Mouse (Mus musculus) forebrain, embryonic 16.5 days (tissue): ENCODE results near the gene Spats1. TPM values are rescaled to one million over a fixed set of nuclear protein-coding genes. Genes with fewer than 3 reads are reported as not detected.

Experiments used
- ATAC-seq: fragments of 200-750 bp; cut with Nextera tagmentation; 2 replicates; pipeline ENCODE4 v1.8.0; 2017; ENCODE audit warnings: mild to moderate bottlenecking, moderate library complexity
- H3K27ac ChIP-seq: fragments of 300-500 bp; sonication (generic); 2 replicates; pipeline ENCODE4 v1.5.1; 2014; ENCODE audit warnings: low read length, control low read depth
- H3K27me3 ChIP-seq: fragments of 300-500 bp; sonication (generic); replicated peaks from 2 replicates; pipeline ENCODE4 v1.6.1; 2014; ENCODE audit warnings: low read length; ENCODE audit not compliant: control insufficient read depth, insufficient read depth
- H3K36me3 ChIP-seq: fragments of 300-500 bp; sonication (generic); 2 replicates; pipeline ENCODE4 v1.6.1; 2014; ENCODE audit not compliant: control insufficient read depth, insufficient read depth
- H3K4me1 ChIP-seq: fragments of 300-500 bp; sonication (generic); replicated peaks from 2 replicates; pipeline ENCODE4 v1.6.1; 2014; ENCODE audit warnings: low read length; ENCODE audit not compliant: control insufficient read depth, insufficient read depth
- H3K4me2 ChIP-seq: fragments of 300-500 bp; sonication (generic); 2 replicates; pipeline ENCODE4 v1.6.1; 2014; ENCODE audit warnings: mild to moderate bottlenecking, low read length, control low read depth
- H3K4me3 ChIP-seq: fragments of 300-500 bp; sonication (generic); replicated peaks from 2 replicates; pipeline ENCODE4 v1.5.1; 2014; ENCODE audit warnings: mild to moderate bottlenecking, low read length, control low read depth
- H3K9ac ChIP-seq: fragments of 300-500 bp; sonication (generic); replicated peaks from 2 replicates; pipeline ENCODE4 v1.6.1; 2014; ENCODE audit warnings: low read depth, low read length, control low read depth
- H3K9me3 ChIP-seq: fragments of 300-500 bp; sonication (generic); 2 replicates; pipeline ENCODE4 v1.6.1; 2016; ENCODE audit warnings: low read length; ENCODE audit not compliant: control insufficient read depth
- WGBS: fragments of 180-500 bp; shearing (Covaris S2); extraction: QIAGEN DNeasy Blood & Tissue Kit; methylation state at CpG from one replicate; pipeline ENCODE4 v1.1.7; 2014; 5-methylcytosine and 5-hydroxymethylcytosine counted together
- polyA plus RNA-seq: library from polyadenylated mRNA; unstranded; fragments of >200 nt; fragmentation: Nextera tagmentation; extraction: Ambion mirVana; gene quantifications from 2 replicates; pipeline ENCODE4 v1.2.1, GENCODE M21; 2015

Spats1 gene
- polyA plus RNA-seq, 1 experiment from 2014 or later, result 1.1 TPM

DNA sequence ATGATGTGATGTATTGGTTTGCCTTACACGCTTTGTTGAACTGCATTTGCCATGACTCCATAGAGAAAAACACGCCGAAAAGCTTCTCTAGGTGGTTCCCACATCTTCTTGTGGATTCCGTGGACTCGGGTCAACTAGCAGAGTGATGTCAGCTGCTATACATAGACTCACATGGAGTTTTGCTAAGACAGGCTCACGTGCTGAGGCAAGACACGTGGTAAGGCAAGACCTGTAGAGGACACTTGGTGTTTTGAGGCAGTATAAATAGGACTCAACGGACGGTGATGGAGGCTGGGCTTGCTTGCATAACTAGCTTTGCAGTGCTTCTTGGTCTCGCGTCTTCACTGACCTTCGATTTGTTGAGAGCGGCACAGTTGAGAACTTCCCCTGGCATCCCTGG lies 23.2 kb upstream of the Spats1 start:
- Histone ChIP-seq H3K9me3 (no peaks in the 10 kb centered on the region), H3K27me3 (no peaks in the 10 kb centered on the region), H3K4me2 (no peak overlapping the region), H3K4me3 (no peak overlapping the region), H3K9ac (no peak overlapping the region), H3K27ac (no peak overlapping the region), H3K36me3 (no peaks in the 10 kb centered on the region), H3K4me1 (0 out of 2 replicates have a peak, but pooled peaks cover 2% of the 10 kb centered on the region)
- 83% methylated on average over 13 of the region's 13 CpGs for WGBS
- ATAC-seq, result no peak

DNA sequence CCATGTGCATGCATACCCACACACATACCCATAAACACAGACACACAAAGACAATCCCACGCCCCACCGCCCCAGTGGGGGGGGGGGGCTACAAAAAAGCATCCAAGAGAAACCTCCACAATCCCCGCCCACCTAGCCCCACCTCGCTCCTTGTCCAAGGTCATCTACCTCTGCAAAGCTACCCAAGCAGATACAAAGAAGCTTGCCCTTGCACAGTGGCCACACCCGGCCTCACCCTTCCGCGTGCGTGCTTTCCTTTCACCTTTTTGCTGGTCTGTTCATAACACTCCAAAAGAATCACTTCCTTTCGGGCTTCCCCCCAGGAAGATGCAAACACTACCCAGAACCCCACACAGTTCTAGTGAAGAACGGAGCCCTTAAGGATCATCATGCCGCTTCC lies 20.2 kb upstream of the Spats1 start:
- WGBS, result 85% methylated on average over 11 of the region's 11 CpGs
- Histone ChIP-seq H3K27me3 (no peaks in the 10 kb centered on the region), H3K4me3 (no peak overlapping the region), H3K4me1 (0 out of 2 replicates have a peak, but pooled peaks cover 2% of the 10 kb centered on the region), H3K4me2 (no peak overlapping the region), H3K36me3 (no peaks in the 10 kb centered on the region), H3K9ac (no peak overlapping the region), H3K9me3 (no peaks in the 10 kb centered on the region), H3K27ac (no peak overlapping the region)
- no peak for ATAC-seq

- Histone ChIP-seq H3K27me3 (no peaks in the 10 kb centered on the region), H3K9ac (no peak overlapping the region), H3K4me1 (0 out of 2 replicates have a peak, but pooled peaks cover 2% of the 10 kb centered on the region), H3K4me2 (no peak overlapping the region), H3K36me3 (no peaks in the 10 kb centered on the region), H3K27ac (no peak overlapping the region), H3K9me3 (no peaks in the 10 kb centered on the region), H3K4me3 (no peak overlapping the region)
- ATAC-seq, result peak; percentile 58; the same call in 1 of the 2 replicates
- WGBS, result 70% methylated on average over 13 of the region's 13 CpGs
These were observed 15.4 kb upstream of the Spats1 start for GRCm38 (mm10) chr17:45490532-45491154.

DNA sequence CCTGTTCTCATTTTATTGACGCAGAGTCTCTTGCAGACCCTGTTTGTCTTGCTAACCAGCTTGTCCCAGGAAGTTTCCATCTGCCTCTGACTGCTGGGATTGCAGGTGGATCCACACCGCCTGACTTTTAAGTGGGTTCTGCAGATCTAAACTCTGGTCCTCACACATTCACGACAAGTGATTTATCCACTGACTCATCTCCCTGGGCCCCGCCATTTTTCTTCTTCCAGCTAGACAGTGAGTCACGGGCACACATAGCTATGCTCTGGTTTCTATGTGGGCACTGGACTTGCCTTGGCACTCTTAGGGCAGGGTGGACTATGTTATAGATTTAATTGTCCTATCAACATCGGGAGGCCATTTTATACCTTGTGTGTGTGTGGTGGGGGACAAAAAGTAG lies 14.5 kb upstream of the Spats1 start:
- H3K27me3 ChIP-seq, result no peaks in the 10 kb centered on the region
- H3K4me3 ChIP-seq, result no peak overlapping the region
- ATAC-seq, result no peak
- H3K9me3 ChIP-seq, result 0 out of 2 replicates have a peak, but pooled peaks cover 2% of the 10 kb centered on the region
- H3K9ac ChIP-seq, result no peak overlapping the region
- 0 out of 2 replicates have a peak, but pooled peaks cover 2% of the 10 kb centered on the region for H3K4me1 ChIP-seq
- H3K36me3 ChIP-seq, result no peaks in the 10 kb centered on the region
- 79% methylated on average over 6 of the region's 6 CpGs for WGBS
- no peak overlapping the region for H3K27ac ChIP-seq
- no peak overlapping the region for H3K4me2 ChIP-seq

- no peaks in the 10 kb centered on the region for H3K27me3 ChIP-seq
- no peak overlapping the region for H3K27ac ChIP-seq
- H3K9me3 ChIP-seq, result 0 out of 2 replicates have a peak, but pooled peaks cover 2% of the 10 kb centered on the region
- H3K4me3 ChIP-seq, result no peak overlapping the region
- no peak overlapping the region for H3K4me2 ChIP-seq
- 87% methylated on average over 23 of the region's 23 CpGs for WGBS
- ATAC-seq, result no peak
- no peaks in the 10 kb centered on the region for H3K36me3 ChIP-seq
- no peaks in the 10 kb centered on the region for H3K4me1 ChIP-seq
- H3K9ac ChIP-seq, result no peak overlapping the region
These were observed 13.4 kb upstream of the Spats1 start for GRCm38 (mm10) chr17:45488321-45489254.

- H3K9ac ChIP-seq, result no peak overlapping the region
- no peak overlapping the region for H3K4me3 ChIP-seq
- no peak overlapping the region for H3K27ac ChIP-seq
- H3K27me3 ChIP-seq, result no peaks in the 10 kb centered on the region
- H3K4me1 ChIP-seq, result no peaks in the 10 kb centered on the region
- H3K4me2 ChIP-seq, result no peak overlapping the region
- H3K36me3 ChIP-seq, result no peaks in the 10 kb centered on the region
- 16% methylated on average over 5 of the region's 5 CpGs for WGBS
- no peak for ATAC-seq
- H3K9me3 ChIP-seq, result 0 out of 2 replicates have a peak, but pooled peaks cover 2% of the 10 kb centered on the region
These were observed 12.0 kb upstream of the Spats1 start for GRCm38 (mm10) chr17:45487216-45487615.

DNA sequence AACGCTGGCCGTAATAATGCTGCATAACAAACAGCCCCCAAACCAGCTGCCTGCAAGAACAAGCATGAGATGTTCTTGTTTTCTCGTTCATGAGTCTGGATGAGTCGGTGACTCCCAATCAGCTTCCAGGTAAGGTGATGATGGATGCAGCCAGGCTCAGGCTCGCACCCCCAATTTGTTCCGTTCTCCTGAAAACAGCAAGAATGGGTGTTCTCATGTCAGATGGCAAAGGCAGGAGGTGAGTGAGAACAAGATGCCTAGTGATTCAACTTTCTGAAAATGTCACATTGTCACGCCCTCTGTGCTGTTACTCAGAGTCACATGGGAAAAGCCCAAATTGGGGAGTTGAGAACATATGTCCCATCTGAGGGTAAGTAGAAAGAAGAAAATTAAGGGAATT lies 10.4 kb upstream of the Spats1 start:
- Histone ChIP-seq H3K4me2 (no peak overlapping the region), H3K9me3 (peaks cover 9% of the 10 kb centered on the region), H3K9ac (no peak overlapping the region), H3K27ac (no peak overlapping the region), H3K4me3 (no peak overlapping the region), H3K27me3 (no peaks in the 10 kb centered on the region), H3K36me3 (no peaks in the 10 kb centered on the region), H3K4me1 (no peaks in the 10 kb centered on the region)
- no peak for ATAC-seq
- WGBS, result 87% methylated on average over 7 of the region's 7 CpGs

- H3K9me3 ChIP-seq, result peaks cover 8% of the 10 kb centered on the region
- H3K9ac ChIP-seq, result no peak overlapping the region
- no peaks in the 10 kb centered on the region for H3K27me3 ChIP-seq
- 32% methylated on average over 2 of the region's 2 CpGs for WGBS
- H3K4me3 ChIP-seq, result no peak overlapping the region
- ATAC-seq, result no peak
- H3K4me2 ChIP-seq, result no peak overlapping the region
- no peak overlapping the region for H3K27ac ChIP-seq
- peaks cover 2% of the 10 kb centered on the region for H3K4me1 ChIP-seq
- no peaks in the 10 kb centered on the region for H3K36me3 ChIP-seq
These were observed 5.2 kb upstream of the Spats1 start for GRCm38 (mm10) chr17:45480429-45480828.

DNA sequence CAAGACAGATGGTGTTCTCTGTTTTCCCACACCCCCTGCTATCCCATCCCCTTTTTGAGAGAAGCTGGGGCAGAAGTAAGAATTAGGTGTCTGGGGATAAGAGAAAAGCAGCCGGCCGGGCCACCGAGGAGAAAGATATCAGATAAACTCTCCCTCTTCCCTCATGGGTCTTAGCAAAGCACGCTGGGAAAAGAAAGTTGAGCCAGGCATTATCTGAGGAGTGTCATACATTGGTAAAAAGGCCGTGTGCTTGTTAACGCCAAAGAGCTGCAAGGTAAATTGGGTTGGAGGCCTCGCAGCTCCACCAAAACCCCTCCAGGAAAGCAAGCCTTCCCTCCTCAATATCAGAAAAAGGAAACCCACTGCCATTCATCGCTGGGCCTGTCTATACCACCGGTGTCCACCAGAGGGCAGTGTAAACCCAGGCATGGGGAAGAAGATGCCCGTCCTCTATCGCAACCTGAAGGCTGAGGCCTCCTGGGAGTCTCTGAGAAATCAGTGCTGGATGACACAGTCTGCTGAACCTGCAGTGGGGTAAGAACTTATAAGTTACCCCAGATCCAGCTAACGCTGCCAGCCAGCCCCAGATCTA lies 3.1 kb upstream of the Spats1 start:
- peak; percentile 54; the same call in 1 of the 2 replicates for ATAC-seq
- WGBS, result 14% methylated on average over 12 of the region's 12 CpGs
- no peaks in the 10 kb centered on the region for H3K27me3 ChIP-seq

More for the DNA sequence above, 3.1 kb upstream of the Spats1 start:
- Histone ChIP-seq H3K4me2 (no peak overlapping the region), H3K4me1 (peaks cover 12% of the 10 kb centered on the region), H3K9ac (no peak overlapping the region), H3K36me3 (no peaks in the 10 kb centered on the region), H3K4me3 (no peak overlapping the region), H3K27ac (no peak overlapping the region), H3K9me3 (peaks cover 7% of the 10 kb centered on the region)
